Mouse (Mus musculus): ENCODE measurements around the gene Gfpt2.

Gfpt2 gene

GRCm38 (mm10) chr11:49837717-49838407, 43.9 kb downstream of the Gfpt2 start:
- no peak for DNase-seq (ENCODE audit: inconsistent ontology term)

- no peak for DNase-seq (ENCODE audit: inconsistent ontology term)
These were observed 46.7 kb downstream of the Gfpt2 start for GRCm38 (mm10) chr11:49840666-49841065.

- no peak for DNase-seq (ENCODE audit: inconsistent ontology term)
These were observed 47.9 kb downstream of the Gfpt2 start for GRCm38 (mm10) chr11:49841886-49842285.

- DNase-seq (ENCODE audit: inconsistent ontology term): no peak
These were observed 48.7 kb downstream of the Gfpt2 start for GRCm38 (mm10) chr11:49842718-49843117.

GRCm38 (mm10) chr11:49844311-49844710, 50.3 kb downstream of the Gfpt2 start:
- no peak for DNase-seq (ENCODE audit: inconsistent ontology term)

GRCm38 (mm10) chr11:49844969-49845368, 51.0 kb downstream of the Gfpt2 start:
- peak; percentile 72 for DNase-seq (ENCODE audit: inconsistent ontology term)

DNA sequence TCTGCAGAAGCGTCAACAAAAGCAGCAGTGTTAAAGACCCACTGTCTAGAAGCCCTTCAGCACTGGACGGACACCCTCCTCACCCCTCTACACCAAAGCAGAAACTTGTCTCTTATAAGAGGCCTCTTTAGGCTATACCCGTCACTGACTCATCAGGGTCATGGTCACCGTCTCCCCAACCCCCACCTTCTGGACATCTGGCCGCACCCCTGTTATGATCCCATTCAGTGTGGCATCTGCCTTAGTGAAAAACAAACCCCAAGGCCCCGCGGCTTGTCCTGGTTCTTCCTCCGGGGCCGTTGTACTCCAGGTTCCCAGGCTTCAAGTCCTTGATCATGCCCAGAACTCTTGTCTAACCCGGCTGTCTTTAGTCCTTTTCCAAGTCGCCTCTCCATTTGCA, 52.0 kb downstream of the Gfpt2 start:
- DNase-seq (ENCODE audit: inconsistent ontology term): no peak

DNA sequence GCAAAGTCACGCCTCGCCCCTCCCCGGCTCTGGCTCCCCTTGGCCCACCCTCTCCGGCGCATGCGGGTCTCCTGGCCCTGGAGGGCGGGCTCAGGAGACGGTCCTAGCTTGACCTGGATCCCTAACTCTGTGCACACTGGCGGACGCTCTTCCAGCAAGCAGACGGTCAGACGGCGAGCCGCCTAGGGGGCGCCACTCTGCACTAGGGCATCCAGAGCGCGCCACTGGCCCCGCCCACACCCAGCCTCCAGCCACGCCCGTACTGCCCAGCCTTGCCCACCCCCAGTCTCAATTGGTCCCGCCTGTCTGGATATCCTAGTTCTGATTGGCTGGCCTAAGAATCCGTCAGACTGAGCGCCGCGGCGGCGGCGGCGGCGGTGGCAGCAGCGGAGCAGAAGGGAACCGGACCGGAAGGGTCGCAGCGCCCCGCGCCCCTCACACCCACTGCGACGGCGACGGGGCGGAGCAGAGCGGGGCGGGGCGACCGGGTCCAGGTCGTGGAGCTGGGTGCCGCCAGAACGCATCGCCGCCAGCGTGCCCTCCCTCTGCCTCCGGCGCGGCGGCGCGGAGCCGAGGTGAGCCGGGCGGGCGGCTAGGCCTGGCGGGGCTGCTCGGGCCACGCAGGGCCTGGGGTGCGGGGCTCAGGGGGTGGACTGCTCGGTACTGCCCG, 52.6 kb downstream of the Gfpt2 start, which contains the start of gene Mapk9:
Gene Mapk9 (plus strand): TSS at position 351 of the 670 bp plus-strand sequence.
- DNase-seq (ENCODE audit: inconsistent ontology term): peak; percentile 99

- DNase-seq (ENCODE audit: inconsistent ontology term): peak; percentile 61
These were observed 53.3 kb downstream of the Gfpt2 start for GRCm38 (mm10) chr11:49847071-49847810.

- peak; percentile 45 for DNase-seq (ENCODE audit: inconsistent ontology term)
These were observed 53.8 kb downstream of the Gfpt2 start for GRCm38 (mm10) chr11:49847811-49848078.

DNA sequence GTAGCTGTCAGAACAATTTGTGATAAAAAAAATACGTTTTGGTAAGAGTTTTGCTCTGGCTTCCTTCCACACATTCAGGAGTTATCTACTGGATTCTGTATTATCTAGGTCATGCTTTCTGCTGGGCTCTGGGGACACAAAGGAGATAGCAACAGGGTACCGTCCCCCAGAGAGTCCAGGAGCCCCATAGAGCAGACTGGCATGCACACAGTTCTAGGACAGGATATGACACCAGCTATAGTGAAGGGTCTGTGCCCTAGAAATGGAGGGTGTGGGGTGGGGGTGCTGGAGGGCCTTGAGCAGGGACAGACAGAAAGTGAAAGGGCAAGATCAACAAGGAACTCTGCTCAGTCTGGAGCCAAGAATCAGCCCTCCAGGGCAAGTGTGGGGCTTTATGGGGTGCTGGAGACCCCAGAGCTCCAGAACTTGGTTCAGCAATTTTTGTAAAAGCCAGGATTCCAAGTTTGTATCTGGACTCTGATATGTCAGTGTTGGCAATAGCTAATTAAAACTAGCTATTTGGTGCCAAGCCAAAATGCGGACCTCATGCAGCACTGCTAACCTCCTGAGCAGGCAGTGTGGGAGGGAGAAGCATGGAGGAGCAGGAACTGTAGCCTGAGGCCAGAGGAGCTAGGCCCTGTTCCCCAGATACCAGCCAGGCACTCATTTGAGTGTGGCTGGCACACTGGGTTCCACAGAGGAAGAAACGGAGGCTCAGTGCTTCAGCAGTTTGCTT, 54.3 kb downstream of the Gfpt2 start:
- peak; percentile 66 for DNase-seq (ENCODE audit: inconsistent ontology term)

DNA sequence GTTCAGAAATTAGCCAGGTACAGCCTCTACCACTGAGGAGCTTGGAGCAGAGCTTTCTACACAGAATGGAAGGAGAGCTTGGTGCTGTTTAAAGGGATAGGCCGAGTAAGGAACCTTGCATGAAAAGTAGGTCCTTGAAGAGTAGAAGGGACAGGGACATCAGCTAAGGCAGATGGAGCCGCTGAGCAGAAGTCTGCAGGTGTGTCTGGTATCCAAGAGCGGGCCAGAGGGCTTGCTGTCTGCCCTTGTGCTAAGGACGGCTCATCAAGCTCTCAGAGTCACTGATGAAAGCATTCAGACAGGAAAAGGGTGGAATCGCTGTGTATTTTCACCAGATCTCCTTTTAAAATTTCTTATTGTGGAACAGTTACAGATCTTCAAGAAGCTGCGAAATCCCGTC, 56.4 kb downstream of the Gfpt2 start:
- DNase-seq (ENCODE audit: inconsistent ontology term): no peak

DNA sequence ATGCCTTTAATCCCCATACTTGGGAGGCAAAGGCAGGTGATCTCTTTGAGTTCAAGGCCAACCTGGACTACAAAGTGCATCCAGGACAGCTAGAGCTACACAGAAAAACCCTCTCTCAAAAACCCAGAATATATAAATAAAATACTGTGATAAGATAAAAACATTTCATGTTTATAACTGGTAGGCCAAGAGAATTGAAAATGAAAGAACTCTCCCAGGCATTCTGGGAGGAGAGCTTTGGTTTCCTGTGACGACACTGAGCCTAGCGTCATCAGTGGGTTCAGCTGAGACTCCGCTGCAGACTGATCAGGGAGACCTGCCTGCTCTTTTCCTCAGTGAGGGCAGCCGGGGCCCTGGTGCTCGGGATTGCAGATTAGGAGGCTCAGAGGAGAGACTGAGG, 61.2 kb downstream of the Gfpt2 start:
- DNase-seq (ENCODE audit: inconsistent ontology term): no peak

DNA sequence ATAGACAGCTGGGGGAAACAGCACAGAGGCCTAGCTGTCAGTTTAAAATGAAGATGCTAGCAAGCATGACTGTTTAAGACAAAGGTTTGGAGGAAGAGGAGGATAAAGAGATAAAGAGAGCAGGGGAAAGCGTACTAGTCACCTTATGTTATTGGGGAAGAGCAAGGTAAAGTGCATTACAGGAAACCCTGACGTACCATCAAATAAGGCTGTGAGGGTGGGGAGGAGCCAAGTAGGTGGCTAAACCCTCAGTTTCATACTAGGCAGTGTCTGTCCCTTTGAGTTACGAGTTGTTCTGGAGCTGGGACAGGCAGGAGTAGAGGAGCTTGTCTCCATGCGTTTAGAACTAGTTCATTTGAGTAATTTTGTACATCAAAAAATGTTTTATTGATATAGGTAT, 67.2 kb downstream of the Gfpt2 start:
- DNase-seq (ENCODE audit: inconsistent ontology term): no peak

DNA sequence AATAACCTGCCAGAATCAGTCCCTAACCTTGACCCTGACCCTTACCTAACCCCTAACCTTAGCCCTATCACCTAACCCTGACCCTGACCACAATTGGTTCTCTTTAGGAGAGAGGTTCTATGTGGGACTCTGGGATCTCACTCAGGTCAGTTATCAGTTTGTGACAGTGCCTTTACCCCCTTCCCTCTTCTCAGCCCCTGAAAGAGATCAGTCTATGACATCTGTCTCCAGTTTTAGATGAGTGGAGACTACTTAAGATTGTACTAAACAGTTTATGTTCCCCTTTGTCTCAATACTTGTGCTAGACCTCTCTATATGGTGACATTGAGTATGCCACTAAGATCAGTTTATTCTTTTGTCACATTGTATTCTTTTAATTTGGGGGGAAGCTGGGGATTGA, 69.9 kb downstream of the Gfpt2 start:
- no peak for DNase-seq (ENCODE audit: inconsistent ontology term)

DNA sequence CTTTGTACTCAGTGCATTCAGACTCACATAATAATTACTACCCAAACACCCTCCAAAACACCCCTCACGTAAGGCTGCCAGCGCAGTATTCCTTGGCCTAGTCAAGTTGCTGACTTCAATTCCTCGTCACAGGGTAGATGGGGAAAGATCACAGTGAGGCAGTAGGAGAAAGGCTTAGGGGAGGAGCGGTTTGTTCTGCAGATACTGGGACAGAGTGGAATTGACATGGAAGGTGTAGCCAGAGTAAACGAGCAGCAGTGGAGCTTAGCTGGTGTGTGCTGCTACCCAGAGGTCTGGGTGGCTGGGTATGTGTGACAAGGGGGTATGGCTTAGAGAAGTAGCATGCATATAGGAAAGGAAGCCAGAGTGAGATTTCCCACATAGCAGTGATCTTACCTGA, 73.3 kb downstream of the Gfpt2 start:
- DNase-seq (ENCODE audit: inconsistent ontology term): no peak

DNA sequence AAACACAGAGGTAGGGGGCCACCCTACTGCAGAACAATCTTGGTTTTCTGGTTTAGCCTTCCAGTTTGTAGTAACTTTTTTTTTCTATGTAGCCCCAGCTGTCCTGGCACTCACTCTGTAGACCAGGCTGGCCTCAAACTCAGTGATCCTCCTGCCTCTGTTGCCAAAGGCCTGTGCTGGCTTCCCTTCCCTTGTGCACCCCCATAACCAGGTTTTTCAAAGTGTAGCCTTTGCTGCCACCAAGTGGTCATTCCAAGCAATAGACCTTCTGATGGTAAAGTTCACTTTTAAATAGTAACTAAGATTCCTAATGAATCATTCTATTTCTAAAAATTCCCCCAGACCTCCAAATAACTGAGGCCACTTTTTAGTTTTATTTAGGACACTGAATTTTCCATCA, 75.8 kb downstream of the Gfpt2 start:
- DNase-seq (ENCODE audit: inconsistent ontology term): peak; percentile 39

GRCm38 (mm10) chr11:49871914-49872313, 77.9 kb downstream of the Gfpt2 start:
- DNase-seq (ENCODE audit: inconsistent ontology term): peak; percentile 9

GRCm38 (mm10) chr11:49872779-49873178, 78.8 kb downstream of the Gfpt2 start:
- DNase-seq (ENCODE audit: inconsistent ontology term): no peak

GRCm38 (mm10) chr11:49876948-49877817, 83.2 kb downstream of the Gfpt2 start:
- peak; percentile 43 for DNase-seq (ENCODE audit: inconsistent ontology term)

- no peak for DNase-seq (ENCODE audit: inconsistent ontology term)
These were observed 86.1 kb downstream of the Gfpt2 start for GRCm38 (mm10) chr11:49879950-49880642.
